Mouse (Mus musculus): ENCODE measurements around the gene Plekha7.

DNA sequence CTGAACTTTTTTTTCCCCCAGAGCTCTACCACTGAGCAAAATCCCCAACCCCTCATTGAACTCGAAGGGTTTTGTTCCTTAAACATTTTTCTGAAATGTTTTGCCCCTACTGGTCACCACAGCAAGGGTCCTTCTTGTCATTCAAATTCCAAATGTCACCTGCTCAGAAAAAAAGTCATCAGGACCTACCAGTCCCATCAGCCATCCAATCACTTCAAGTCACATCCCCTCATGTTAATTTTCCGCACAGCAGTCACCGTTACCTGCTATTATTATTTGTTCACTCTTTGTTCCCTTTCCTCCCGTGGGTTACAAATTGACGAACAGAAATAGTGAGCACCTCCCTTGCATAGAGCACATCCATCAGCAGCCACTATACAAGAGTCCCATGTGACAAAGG is 1.6 kb downstream of the Plekha7 start:
- TF ChIP-seq MYOG (IDR thresholded peaks at IDR 0.05; ENCODE audit: control insufficient read depth, extremely low read depth, insufficient read length), result no peak
- no peak for TF ChIP-seq CTCF (IDR thresholded peaks at IDR 0.05; ENCODE audit: control insufficient read depth, insufficient read depth, insufficient read length)
